Mouse (Mus musculus) thymus, adult 2 months (tissue): ENCODE measurements around the gene Bcam. TPM values are rescaled to one million over a fixed set of nuclear protein-coding genes. Genes with fewer than 3 reads are reported as not detected.
A peak's percentile ranks its signal among the peaks of the same experiment; 100 is the strongest.

Experiments used
- DNase-seq: peaks from one replicate; pipeline ENCODE4 v3.0.0; 2021
- H3K27ac ChIP-seq: fragments of 200-500 bp; 2 replicates; pipeline ENCODE4 v1.5.1; 2012; ENCODE audit warnings: low read length, control low read depth; ENCODE audit not compliant: control insufficient read depth, insufficient read depth
- H3K27me3 ChIP-seq: fragments of 200-500 bp; 2 replicates; pipeline ENCODE4 v1.6.1; 2012; ENCODE audit warnings: mild to moderate bottlenecking, low read length, moderate library complexity, mixed read lengths; ENCODE audit not compliant: control insufficient read depth, insufficient read depth
- H3K36me3 ChIP-seq: fragments of 200-500 bp; 2 replicates; pipeline ENCODE4 v1.6.1; 2012; ENCODE audit warnings: mild to moderate bottlenecking, low read length, moderate library complexity; ENCODE audit not compliant: control insufficient read depth, insufficient read depth
- H3K4me1 ChIP-seq: fragments of 200-500 bp; replicated peaks from 2 replicates; pipeline ENCODE4 v1.6.1; 2012; ENCODE audit warnings: low read length; ENCODE audit not compliant: control insufficient read depth, insufficient read depth
- H3K4me3 ChIP-seq: fragments of 200-500 bp; 2 replicates; pipeline ENCODE4 v1.5.1; 2012; ENCODE audit warnings: mild to moderate bottlenecking, low read length, control low read depth, moderate library complexity; ENCODE audit not compliant: control insufficient read depth, insufficient read depth
- CTCF ChIP-seq: fragments of 200-500 bp; IDR thresholded peaks from 2 replicates; pipeline ENCODE4 v1.5.1; 2012; ENCODE audit warnings: mild to moderate bottlenecking, control low read depth, low read length, moderate library complexity, borderline replicate concordance; ENCODE audit not compliant: control insufficient read depth, poor library complexity, insufficient read depth; ENCODE audit errors: extremely low read depth
- POLR2A ChIP-seq: fragments of 200-500 bp; IDR thresholded peaks from 2 replicates; pipeline ENCODE4 v1.6.1; 2012; ENCODE audit warnings: mild to moderate bottlenecking, low read length, control low read depth, moderate library complexity; ENCODE audit not compliant: control insufficient read depth, poor library complexity, insufficient read depth; ENCODE audit errors: extremely low read depth
- WGBS: fragments of 180-500 bp; shearing (Covaris S2); methylation state at CpG from one replicate; pipeline ENCODE4 v1.1.7; 2018; 5-methylcytosine and 5-hydroxymethylcytosine counted together
- polyA plus RNA-seq: library from polyadenylated mRNA; depleted of rRNA; stranded (reverse); fragments of >200 nt; gene quantifications from 2 replicates; pipeline ENCODE4 v1.2.3, GENCODE M21; 2012

Gene Bcam
- polyA plus RNA-seq, 1 experiment, result 55.5 TPM

DNA sequence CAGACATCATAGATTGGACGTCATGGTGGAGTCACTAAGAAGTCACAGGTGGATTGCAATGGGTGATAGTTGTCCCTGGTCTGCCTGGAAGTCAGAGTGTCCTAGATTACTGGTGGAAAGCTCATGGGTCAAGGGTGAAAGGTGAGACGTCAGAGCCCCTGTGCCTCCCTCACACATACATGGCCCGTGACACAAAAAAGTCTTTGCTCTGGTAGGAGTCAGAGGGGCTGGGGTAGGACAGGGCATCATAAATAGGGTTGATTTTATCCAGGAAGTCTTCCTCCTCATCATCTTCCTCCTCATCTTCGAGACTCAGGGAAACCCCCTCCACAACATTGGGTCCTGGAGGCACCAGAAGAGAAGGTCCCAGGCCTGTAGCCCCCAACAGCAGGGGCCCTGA is 53.5 kb downstream of the Bcam start:
- TF ChIP-seq CTCF (no peak), POLR2A (no peak)
- Histone ChIP-seq H3K36me3 (no peaks in the 10 kb centered on the region), H3K27ac (no peak overlapping the region), H3K27me3 (no peaks in the 10 kb centered on the region), H3K4me3 (no peak overlapping the region), H3K4me1 (peaks cover 4% of the 10 kb centered on the region)
- 79% methylated on average over 4 of the region's 4 CpGs for WGBS
- DNase-seq, result no peak

DNA sequence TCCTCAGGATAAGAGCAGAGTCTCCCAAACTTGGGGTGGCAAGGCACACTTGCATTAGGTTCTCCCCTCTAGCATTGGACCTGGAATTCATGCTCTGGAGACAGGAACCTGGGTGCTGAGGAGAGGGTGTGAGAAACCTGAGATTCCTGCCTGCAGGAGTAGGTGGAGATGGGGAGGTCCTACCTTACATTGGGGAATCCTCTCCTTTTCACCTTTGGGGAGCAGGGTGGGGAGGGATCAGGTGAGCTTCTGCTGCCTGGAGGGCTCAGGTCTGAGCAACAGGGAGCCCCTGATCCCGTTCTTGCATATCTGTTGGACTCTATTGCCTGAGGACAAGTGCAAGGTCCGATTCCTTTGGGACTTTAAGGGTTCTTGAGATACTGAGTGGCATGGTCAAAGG is 54.0 kb downstream of the Bcam start:
- no peak for TF ChIP-seq CTCF
- no peak for TF ChIP-seq POLR2A
- DNase-seq, result no peak
- 95% methylated on average over 2 of the region's 2 CpGs for WGBS
- Histone ChIP-seq H3K27me3 (no peaks in the 10 kb centered on the region), H3K4me3 (no peak overlapping the region), H3K27ac (no peak overlapping the region), H3K4me1 (peaks cover 4% of the 10 kb centered on the region), H3K36me3 (no peaks in the 10 kb centered on the region; the same call in 1 of the 2 replicates)

DNA sequence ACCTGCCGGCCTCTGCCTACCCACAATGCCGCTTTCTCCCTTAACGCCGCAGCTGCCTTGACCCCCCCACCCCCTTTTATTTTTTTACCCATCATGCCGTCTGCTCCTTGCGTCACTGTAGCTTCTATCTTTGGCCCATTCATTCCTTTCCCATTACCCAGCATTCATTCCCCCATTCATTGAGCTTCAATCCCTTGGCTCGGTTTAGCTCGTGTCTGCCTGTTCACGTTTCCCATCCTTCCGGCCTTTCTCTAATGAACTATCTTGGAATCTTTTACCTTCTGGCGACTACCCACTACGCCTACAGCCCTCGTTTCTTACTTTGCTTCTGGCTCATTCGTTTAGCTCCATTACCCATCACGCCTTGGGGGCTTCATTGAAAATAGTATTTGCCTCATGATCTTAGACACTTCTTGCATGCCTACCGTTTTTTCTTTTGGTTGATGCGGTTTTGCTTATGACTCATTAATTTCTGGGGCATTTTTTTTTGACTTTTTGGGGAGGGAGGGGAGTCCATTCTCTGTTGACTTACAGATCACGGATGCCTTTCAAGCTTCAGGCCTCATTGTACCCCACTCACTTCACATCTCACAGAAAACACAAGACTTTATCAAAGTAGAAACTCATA is 54.6 kb downstream of the Bcam start:
- peaks cover 4% of the 10 kb centered on the region for H3K4me1 ChIP-seq
- no peak for DNase-seq
- TF ChIP-seq CTCF (no peak), POLR2A (no peak)
- WGBS, result 2% methylated on average over 18 of the region's 18 CpGs
- peaks cover 4% of the 10 kb centered on the region; the same call in 1 of the 2 replicates for H3K36me3 ChIP-seq
- peak overlapping the region; percentile 56 for H3K4me3 ChIP-seq
- peak overlapping the region; percentile 43; the same call in 1 of the 2 replicates for H3K27ac ChIP-seq
- H3K27me3 ChIP-seq, result no peaks in the 10 kb centered on the region

- peak; percentile 98 for DNase-seq
- TF ChIP-seq POLR2A (0 out of 2 replicates have a peak, but pooled peaks have one; percentile 13), CTCF (peak; percentile 45; the same call in 1 of the 2 replicates)
- H3K4me1 ChIP-seq, result peaks cover 4% of the 10 kb centered on the region
- H3K27ac ChIP-seq, result peak within 1 kb of the TSS; percentile 43; the same call in 1 of the 2 replicates
- H3K36me3 ChIP-seq, result peaks cover 4% of the 10 kb centered on the region
- peak within 1 kb of the TSS; percentile 78 for H3K4me3 ChIP-seq
- no peaks in the 10 kb centered on the region for H3K27me3 ChIP-seq
- under 1% methylated on average over 57 of the region's 59 CpGs for WGBS
Observed at GRCm38 (mm10) chr7:19715239-19716054, 55.4 kb downstream of the Bcam start, which contains the start of gene Tomm40. Gene Tomm40 (minus strand): TSS chr7:19715438.

DNA sequence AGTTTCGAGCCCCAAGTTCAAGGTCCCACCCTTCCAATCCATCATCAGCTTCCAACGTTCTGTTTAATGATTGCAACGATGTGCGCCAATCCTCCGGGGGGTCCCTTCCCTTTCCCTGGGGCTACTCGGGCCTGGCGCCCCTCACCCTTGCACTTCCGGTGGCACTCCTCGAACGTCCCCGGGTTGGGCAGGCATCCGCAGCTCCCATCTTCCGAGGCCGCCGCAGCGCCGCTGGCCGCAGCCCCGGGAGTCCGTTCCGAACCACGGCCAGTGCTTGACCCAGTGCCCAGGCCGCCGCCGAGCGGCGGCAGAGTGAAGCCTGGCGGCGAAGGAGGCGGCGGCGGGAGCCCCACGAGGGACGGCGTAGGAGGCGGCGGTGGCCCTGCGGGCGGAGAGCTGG is 56.0 kb downstream of the Bcam start:
- Histone ChIP-seq H3K36me3 (peaks cover 4% of the 10 kb centered on the region), H3K4me1 (peaks cover 4% of the 10 kb centered on the region), H3K27me3 (no peaks in the 10 kb centered on the region), H3K27ac (no peak overlapping the region), H3K4me3 (peak overlapping the region; percentile 78)
- DNase-seq, result no peak
- under 1% methylated on average over 39 of the region's 39 CpGs for WGBS
- no peak for TF ChIP-seq CTCF
- TF ChIP-seq POLR2A, result no peak

DNA sequence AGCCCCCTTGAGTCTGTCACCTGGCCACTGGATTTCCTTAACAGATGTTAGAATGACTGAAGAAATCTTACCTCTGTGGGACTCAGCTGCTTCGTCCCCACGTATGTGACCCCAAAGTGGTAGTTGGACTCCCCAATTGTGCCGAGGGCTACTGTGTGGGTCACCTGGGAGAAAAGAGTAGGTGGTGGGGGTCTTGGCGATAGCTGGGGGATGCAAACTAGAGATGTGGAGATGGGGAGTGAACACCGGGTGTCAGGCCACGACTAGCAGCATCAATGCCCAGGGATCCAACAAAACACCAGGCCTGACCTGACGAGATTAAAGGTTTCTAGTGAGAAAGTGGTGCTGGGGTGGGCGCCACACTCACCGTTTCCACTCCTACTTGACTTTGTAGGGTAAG is 57.2 kb downstream of the Bcam start:
- no peaks in the 10 kb centered on the region for H3K27me3 ChIP-seq
- DNase-seq, result no peak
- WGBS, result 91% methylated on average over 9 of the region's 9 CpGs
- H3K27ac ChIP-seq, result no peak overlapping the region
- peaks cover 4% of the 10 kb centered on the region for H3K4me1 ChIP-seq
- H3K36me3 ChIP-seq, result peaks cover 10% of the 10 kb centered on the region
- H3K4me3 ChIP-seq, result no peak overlapping the region
- TF ChIP-seq CTCF (no peak), POLR2A (no peak)
